ENCODE assay signal across 11 mouse cellular contexts in genomic region chr11:101131701-101132100, GRCm38 (mm10). TPM values are rescaled to one million over a fixed set of nuclear protein-coding genes. Genes with fewer than 3 reads are reported as not detected.
DNase-seq lines count a peak whose midpoint lies in the region; ATAC-seq lines count a peak whose summit lies in the region.
"Had no signal": no experiment of that assay in that cellular context is flagged by ENCODE, and none has a peak within 500 bp of the region (broad histone marks: within the 10 kb centered on the region; RNA-seq: fewer than 3 reads in every experiment).

No protein-coding gene starts in this region.

- peaks cover under 1% of the 10 kb centered on the region; the same call in 1 of the 2 replicates for H3K36me3 ChIP-seq in hindbrain, embryonic 11.5 days (ENCODE audit: control insufficient read depth, insufficient read depth, low read length)
- peaks cover 8% of the 10 kb centered on the region for H3K36me3 ChIP-seq in hindbrain, embryonic 13.5 days

- 90% methylated on average over 6 of the region's 6 CpGs for WGBS in hindbrain, embryonic 11.5 days
- WGBS in hindbrain, embryonic 13.5 days, result 85% methylated on average over 6 of the region's 6 CpGs

- no peaks in the 10 kb centered on the region for H3K4me1 ChIP-seq in hindbrain, embryonic 11.5 days (replicated peaks; ENCODE audit: control insufficient read depth, insufficient read depth, low read length)
- H3K4me1 ChIP-seq in hindbrain, embryonic 13.5 days (replicated peaks), result no peaks in the 10 kb centered on the region
- H3K4me1 ChIP-seq: embryonic facial prominence, embryonic 12.5 days had no signal

- DNase-seq in hindbrain, embryonic 11.5 days (ENCODE audit: low spot score), result peak; percentile 48
- DNase-seq in spleen, postnatal 4 days (ENCODE audit: low spot score in 2 of 2), result peak; percentile 36 to 70
- DNase-seq in spleen, adult 12 weeks (ENCODE audit: low spot score), result no peak
- DNase-seq in c-Kit-positive CD71-positive TER-119-positive erythroid progenitor cells, embryonic 14.5 days (ENCODE audit: low spot score), result peak; percentile 56
- DNase-seq in testis, postnatal 10 days (ENCODE audit: low spot score), result peak; percentile 70
- no peak for DNase-seq in urinary bladder, adult 2 months (ENCODE audit: low spot score)
- DNase-seq in urinary bladder, postnatal 25 days (ENCODE audit: low spot score), result no peak

- no peaks in the 10 kb centered on the region for H3K9me3 ChIP-seq in hindbrain, embryonic 11.5 days (ENCODE audit: control insufficient read depth, low read length)
- no peaks in the 10 kb centered on the region for H3K9me3 ChIP-seq in hindbrain, embryonic 13.5 days
- H3K9me3 ChIP-seq: embryonic facial prominence, embryonic 12.5 days had no signal

- H3K27ac ChIP-seq in hindbrain, embryonic 11.5 days (ENCODE audit: low read depth, low read length), result no peak overlapping the region
- no peak overlapping the region for H3K27ac ChIP-seq in hindbrain, embryonic 13.5 days
- H3K27ac ChIP-seq: embryonic facial prominence, embryonic 12.5 days had no signal

- no peak for ATAC-seq in hindbrain, embryonic 11.5 days (ENCODE audit: low FRiP score)
- ATAC-seq in hindbrain, embryonic 13.5 days (ENCODE audit: low FRiP score), result no peak
- ATAC-seq: hindbrain, embryonic 16.5 days had no signal

- H3K9ac ChIP-seq in hindbrain, embryonic 11.5 days (ENCODE audit: low read depth, low read length), result no peak overlapping the region
- no peak overlapping the region for H3K9ac ChIP-seq in hindbrain, embryonic 13.5 days
- H3K9ac ChIP-seq: embryonic facial prominence, embryonic 12.5 days had no signal

- H3K4me2 ChIP-seq in hindbrain, embryonic 11.5 days (replicated peaks; ENCODE audit: low read depth, low read length), result no peak overlapping the region
- no peak overlapping the region for H3K4me2 ChIP-seq in hindbrain, embryonic 13.5 days
- H3K4me2 ChIP-seq: embryonic facial prominence, embryonic 12.5 days had no signal

- H3K27me3 ChIP-seq in hindbrain, embryonic 11.5 days (ENCODE audit: control insufficient read depth, insufficient read depth, low read length), result no peaks in the 10 kb centered on the region
- H3K27me3 ChIP-seq in hindbrain, embryonic 13.5 days, result no peaks in the 10 kb centered on the region
- H3K27me3 ChIP-seq: embryonic facial prominence, embryonic 12.5 days had no signal

- H3K4me3 ChIP-seq in hindbrain, embryonic 11.5 days (ENCODE audit: low read depth, low read length), result no peak overlapping the region
- H3K4me3 ChIP-seq in hindbrain, embryonic 13.5 days, result no peak overlapping the region
- H3K4me3 ChIP-seq: embryonic facial prominence, embryonic 12.5 days; myocyte had no signal

RNA-seq across cellular contexts. Expression of gene Tubg1, which starts 12.0 kb away (rescaled TPM):
- 97.7 and 98.6 TPM in 2 replicates for polyA plus RNA-seq in hindbrain, embryonic 11.5 days (2014; fragmentation: Nextera tagmentation; extraction: Ambion mirVana)
- 79.6 and 84.0 TPM in 2 replicates for polyA plus RNA-seq in hindbrain, embryonic 13.5 days (2015; fragmentation: Nextera tagmentation; extraction: Ambion mirVana)
- polyA plus RNA-seq in urinary bladder, adult 2 months (2012; rRNA removed), result 4.3 and 11.0 TPM in 2 replicates

RNA-seq across cellular contexts. Expression of gene Retreg3, which starts 12.0 kb away (rescaled TPM):
- 10.7 and 12.0 TPM in 2 replicates for polyA plus RNA-seq in hindbrain, embryonic 11.5 days (2014; fragmentation: Nextera tagmentation; extraction: Ambion mirVana)
- polyA plus RNA-seq in hindbrain, embryonic 13.5 days (2015; fragmentation: Nextera tagmentation; extraction: Ambion mirVana), result 25.1 and 27.7 TPM in 2 replicates
- polyA plus RNA-seq in urinary bladder, adult 2 months (2012; rRNA removed), result 66.2 and 67.3 TPM in 2 replicates

RNA-seq across cellular contexts. Expression of gene Tubg2, which starts 24.0 kb away (rescaled TPM):
- polyA plus RNA-seq in hindbrain, embryonic 11.5 days (2014; fragmentation: Nextera tagmentation; extraction: Ambion mirVana), result 5.5 and 5.7 TPM in 2 replicates
- 34.6 and 38.2 TPM in 2 replicates for polyA plus RNA-seq in hindbrain, embryonic 13.5 days (2015; fragmentation: Nextera tagmentation; extraction: Ambion mirVana)
- 3.3 and 5.0 TPM in 2 replicates for polyA plus RNA-seq in urinary bladder, adult 2 months (2012; rRNA removed)

RNA-seq across cellular contexts. Expression of gene Psmc3ip, which starts 36.5 kb away (rescaled TPM):
- 54.3 and 54.8 TPM in 2 replicates for polyA plus RNA-seq in hindbrain, embryonic 11.5 days (2014; fragmentation: Nextera tagmentation; extraction: Ambion mirVana)
- polyA plus RNA-seq in hindbrain, embryonic 13.5 days (2015; fragmentation: Nextera tagmentation; extraction: Ambion mirVana), result 23.4 and 26.3 TPM in 2 replicates
- polyA plus RNA-seq in urinary bladder, adult 2 months (2012; rRNA removed), result 7.1 and 7.9 TPM in 2 replicates

RNA-seq across cellular contexts. Expression of gene Cntnap1, which starts 38.6 kb away (rescaled TPM):
- 0.29 and 0.39 TPM in 2 replicates for polyA plus RNA-seq in hindbrain, embryonic 11.5 days (2014; fragmentation: Nextera tagmentation; extraction: Ambion mirVana)
- polyA plus RNA-seq in hindbrain, embryonic 13.5 days (2015; fragmentation: Nextera tagmentation; extraction: Ambion mirVana), result 2.6 and 2.8 TPM in 2 replicates
- polyA plus RNA-seq in urinary bladder, adult 2 months (2012; rRNA removed), result 4.2 and 5.8 TPM in 2 replicates

Comparison
In these comparisons a context has a peak if more than half of its experiments do, and no peak if none do; other contexts are left out.
1. DNase-seq: peak in hindbrain, embryonic 11.5 days (single experiment), spleen, postnatal 4 days (2 of 2), c-Kit-positive CD71-positive TER-119-positive erythroid progenitor cells, embryonic 14.5 days (single experiment) and testis, postnatal 10 days (single experiment); none in spleen, adult 12 weeks (single experiment), urinary bladder, adult 2 months (single experiment) and urinary bladder, postnatal 25 days (single experiment).